Mouse (Mus musculus): ENCODE results near the gene Apon. TPM values are rescaled to one million over a fixed set of nuclear protein-coding genes. Genes with fewer than 3 reads are reported as not detected.
"Not testable (repeated sequence)": the region's sequence is repeated elsewhere in the genome, so short reads cannot be mapped to it uniquely, and the experiment has no call there.

Apon gene
- polyA plus RNA-seq, 1 experiment = 3.2 TPM

DNA sequence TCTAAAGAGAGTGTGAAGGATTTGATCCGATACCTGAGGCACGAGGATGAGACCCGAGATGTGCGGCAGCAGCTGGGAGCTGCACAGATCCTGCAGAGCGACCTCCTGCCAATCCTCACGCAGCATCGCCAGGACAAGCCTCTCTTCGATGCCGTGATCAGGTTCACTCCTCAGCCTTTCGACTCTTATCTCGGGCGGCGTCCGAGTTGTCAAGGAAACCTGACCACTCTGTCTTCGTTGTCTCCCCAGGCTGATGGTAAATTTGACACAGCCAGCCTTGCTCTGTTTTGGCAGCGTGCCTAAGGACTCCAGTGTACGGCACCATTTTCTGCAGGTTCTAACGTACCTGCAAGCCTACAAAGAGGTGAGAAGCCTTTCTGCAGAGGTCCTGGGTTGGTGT is 13.8 kb upstream of the Apon start:
- Histone ChIP-seq H3K4me1 (ENCODE audit: control insufficient read depth, insufficient read depth, low read length) (peaks cover 4% of the 10 kb centered on the region; the same call in 1 of the 2 replicates), H3K4me3 (replicated peaks; ENCODE audit: control insufficient read depth, low read depth, low read length) (no peak overlapping the region), H3K27ac (ENCODE audit: control insufficient read depth, insufficient read depth, low read depth, low read length, poor library complexity) (no peak overlapping the region)
- TF ChIP-seq CTCF (IDR thresholded peaks at IDR 0.05; ENCODE audit: control insufficient read depth, insufficient read depth, low read length) (no peak), POLR2A (IDR thresholded peaks at IDR 0.05; ENCODE audit: borderline replicate concordance, control insufficient read depth, low read depth, low read length) (no peak)
- 77% methylated on average over 18 of the region's 18 CpGs for WGBS

DNA sequence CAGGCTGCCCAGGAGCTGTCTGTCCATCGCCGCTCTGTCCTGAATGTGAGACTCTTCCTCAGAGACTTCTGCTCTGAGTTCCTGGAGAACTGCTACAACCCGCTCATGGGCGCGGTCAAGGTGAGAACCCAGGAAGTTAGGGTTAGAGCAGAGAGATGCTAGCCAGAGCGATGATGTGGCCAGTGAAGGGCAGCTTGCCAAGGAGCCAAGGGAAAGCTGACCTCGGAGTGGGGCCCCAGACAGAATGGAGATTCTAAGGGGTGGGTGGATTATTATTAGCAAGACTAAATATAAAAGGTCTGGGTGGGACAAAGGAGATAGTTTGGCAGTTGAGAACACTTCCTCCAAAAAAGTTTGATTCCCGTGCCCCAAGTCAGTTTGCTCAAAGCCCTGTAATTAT is 10.6 kb upstream of the Apon start:
- no peak overlapping the region for H3K27ac ChIP-seq (ENCODE audit: control insufficient read depth, insufficient read depth, low read depth, low read length, poor library complexity)
- H3K4me1 ChIP-seq (ENCODE audit: control insufficient read depth, insufficient read depth, low read length) = no peaks in the 10 kb centered on the region
- 91% methylated on average over 8 of the region's 8 CpGs for WGBS
- TF ChIP-seq POLR2A (IDR thresholded peaks at IDR 0.05; ENCODE audit: borderline replicate concordance, control insufficient read depth, low read depth, low read length) (no peak), CTCF (IDR thresholded peaks at IDR 0.05; ENCODE audit: control insufficient read depth, insufficient read depth, low read length) (no peak)
- no peak overlapping the region for H3K4me3 ChIP-seq (replicated peaks; ENCODE audit: control insufficient read depth, low read depth, low read length)

DNA sequence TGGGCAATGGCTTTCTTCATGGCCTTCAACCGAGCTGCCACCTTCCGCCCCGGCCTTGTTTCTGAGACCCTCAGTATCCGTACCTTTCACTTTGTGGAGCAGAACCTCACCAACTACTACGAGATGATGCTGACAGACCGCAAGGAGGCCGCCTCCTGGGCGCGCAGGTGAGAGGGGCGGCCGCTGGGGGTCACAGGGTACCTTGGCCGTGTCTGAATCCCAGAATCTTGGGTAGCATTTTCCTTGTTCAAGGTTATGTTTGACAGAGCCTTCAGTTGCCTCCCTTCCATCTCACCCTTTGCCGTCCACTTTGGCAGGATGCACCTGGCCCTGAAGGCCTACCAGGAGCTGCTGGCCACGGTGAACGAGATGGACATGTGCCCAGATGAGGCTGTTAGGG is 9.8 kb upstream of the Apon start:
- 94% methylated on average over 15 of the region's 15 CpGs for WGBS

DNA sequence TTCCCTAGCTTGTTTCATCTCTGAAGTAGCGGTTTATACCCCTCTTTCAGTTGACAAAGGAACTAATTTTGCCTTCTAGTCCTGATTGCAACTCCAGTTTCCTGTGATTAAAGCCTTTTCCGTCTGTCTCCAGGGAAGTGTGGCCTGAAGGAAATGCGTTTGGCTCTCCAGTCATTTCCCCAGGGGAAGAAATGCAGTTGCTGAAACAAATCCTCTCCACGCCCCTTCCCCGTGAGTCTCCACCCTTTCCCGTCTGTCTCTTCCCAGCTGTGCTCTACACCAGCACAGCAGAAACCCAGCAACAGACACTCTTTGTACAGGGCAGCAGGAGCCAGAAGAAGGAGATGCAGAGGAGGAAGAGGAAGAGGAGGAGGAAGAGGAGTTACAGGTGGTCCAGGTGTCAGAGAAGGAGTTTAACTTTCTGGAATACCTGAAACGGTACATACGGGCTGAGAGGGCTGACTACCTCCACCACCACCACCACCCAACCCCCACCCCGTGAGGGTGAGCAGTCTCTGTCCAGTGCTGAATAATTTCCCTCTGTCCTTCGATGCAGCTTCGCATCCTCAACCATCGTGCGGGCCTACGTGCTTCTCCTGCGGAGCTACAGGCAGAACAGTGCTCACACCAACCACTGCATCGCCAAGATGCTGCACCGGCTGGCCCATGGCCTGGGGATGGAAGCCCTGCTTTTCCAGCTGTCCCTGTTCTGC is 6.7 kb upstream of the Apon start:
- TF ChIP-seq CTCF (IDR thresholded peaks at IDR 0.05; ENCODE audit: control insufficient read depth, insufficient read depth, low read length) = no peak
- TF ChIP-seq POLR2A (IDR thresholded peaks at IDR 0.05; ENCODE audit: borderline replicate concordance, control insufficient read depth, low read depth, low read length) = no peak
- Histone ChIP-seq H3K4me1 (ENCODE audit: control insufficient read depth, insufficient read depth, low read length) (no peaks in the 10 kb centered on the region), H3K4me3 (replicated peaks; ENCODE audit: control insufficient read depth, low read depth, low read length) (no peak overlapping the region), H3K27ac (ENCODE audit: control insufficient read depth, insufficient read depth, low read depth, low read length, poor library complexity) (no peak overlapping the region)
- WGBS = 87% methylated on average over 17 of the region's 17 CpGs

More for the DNA sequence above, 9.8 kb upstream of the Apon start:
- no peaks in the 10 kb centered on the region for H3K4me1 ChIP-seq (ENCODE audit: control insufficient read depth, insufficient read depth, low read length)
- no peak overlapping the region for H3K4me3 ChIP-seq (replicated peaks; ENCODE audit: control insufficient read depth, low read depth, low read length)
- TF ChIP-seq CTCF (IDR thresholded peaks at IDR 0.05; ENCODE audit: control insufficient read depth, insufficient read depth, low read length) (no peak), POLR2A (IDR thresholded peaks at IDR 0.05; ENCODE audit: borderline replicate concordance, control insufficient read depth, low read depth, low read length) (no peak)
- no peak overlapping the region for H3K27ac ChIP-seq (ENCODE audit: control insufficient read depth, insufficient read depth, low read depth, low read length, poor library complexity)

DNA sequence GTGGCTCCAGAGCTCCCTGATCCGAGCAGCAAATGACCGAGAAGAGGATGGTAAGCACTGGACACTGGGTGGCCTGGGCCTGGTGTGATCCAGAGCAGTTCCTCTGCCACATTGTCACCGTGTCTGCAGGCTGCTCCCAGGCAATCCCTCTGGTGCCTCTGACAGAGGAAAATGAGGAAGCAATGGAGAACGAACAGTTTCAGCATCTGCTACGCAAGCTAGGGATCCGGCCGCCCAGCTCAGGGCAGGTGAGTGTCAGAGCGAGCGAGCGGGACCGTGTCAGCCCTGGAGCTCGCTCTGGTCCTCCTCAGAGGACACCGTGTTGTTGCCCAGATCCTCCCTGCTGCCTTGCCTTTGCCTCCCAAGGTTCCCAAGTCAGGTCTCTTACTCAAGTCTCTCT is 3.3 kb upstream of the Apon start:
- TF ChIP-seq CTCF (IDR thresholded peaks at IDR 0.05; ENCODE audit: control insufficient read depth, insufficient read depth, low read length) (no peak), POLR2A (IDR thresholded peaks at IDR 0.05; ENCODE audit: borderline replicate concordance, control insufficient read depth, low read depth, low read length) (no peak)
- H3K27ac ChIP-seq (ENCODE audit: control insufficient read depth, insufficient read depth, low read depth, low read length, poor library complexity) = no peak overlapping the region; the same call in 1 of the 2 replicates
- WGBS = 83% methylated on average over 13 of the region's 13 CpGs

DNA sequence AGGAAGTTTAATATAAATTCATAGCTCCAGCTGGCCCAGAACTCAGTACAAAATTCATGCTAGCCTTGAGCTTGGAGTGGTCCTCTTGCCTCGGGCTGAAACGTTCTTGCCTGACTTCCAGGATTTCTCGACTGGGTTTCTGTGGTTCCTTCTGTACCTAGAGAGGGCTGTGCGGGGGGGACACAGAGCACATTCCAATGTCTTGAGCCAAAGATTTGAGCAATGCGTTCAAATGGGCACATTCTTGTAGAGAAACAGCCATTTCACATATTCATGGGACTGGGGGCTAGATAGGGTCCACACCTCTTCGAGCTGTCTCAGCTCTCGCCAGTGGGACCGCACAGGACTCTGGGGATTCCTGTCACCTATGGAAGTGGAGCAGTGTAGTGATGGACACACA is 2.0 kb downstream of the Apon start:
- 83% methylated on average over 8 of the region's 8 CpGs for WGBS
- Histone ChIP-seq H3K27ac (ENCODE audit: control insufficient read depth, insufficient read depth, low read depth, low read length, poor library complexity) (no peak overlapping the region), H3K4me3 (replicated peaks; ENCODE audit: control insufficient read depth, low read depth, low read length) (no peak overlapping the region), H3K4me1 (ENCODE audit: control insufficient read depth, insufficient read depth, low read length) (peaks cover 2% of the 10 kb centered on the region)
- TF ChIP-seq CTCF (IDR thresholded peaks at IDR 0.05; ENCODE audit: control insufficient read depth, insufficient read depth, low read length) (no peak), POLR2A (IDR thresholded peaks at IDR 0.05; ENCODE audit: borderline replicate concordance, control insufficient read depth, low read depth, low read length) (no peak)

More for the DNA sequence above, 3.3 kb upstream of the Apon start:
- H3K4me1 ChIP-seq (ENCODE audit: control insufficient read depth, insufficient read depth, low read length) = no peaks in the 10 kb centered on the region
- no peak overlapping the region for H3K4me3 ChIP-seq (replicated peaks; ENCODE audit: control insufficient read depth, low read depth, low read length)

DNA sequence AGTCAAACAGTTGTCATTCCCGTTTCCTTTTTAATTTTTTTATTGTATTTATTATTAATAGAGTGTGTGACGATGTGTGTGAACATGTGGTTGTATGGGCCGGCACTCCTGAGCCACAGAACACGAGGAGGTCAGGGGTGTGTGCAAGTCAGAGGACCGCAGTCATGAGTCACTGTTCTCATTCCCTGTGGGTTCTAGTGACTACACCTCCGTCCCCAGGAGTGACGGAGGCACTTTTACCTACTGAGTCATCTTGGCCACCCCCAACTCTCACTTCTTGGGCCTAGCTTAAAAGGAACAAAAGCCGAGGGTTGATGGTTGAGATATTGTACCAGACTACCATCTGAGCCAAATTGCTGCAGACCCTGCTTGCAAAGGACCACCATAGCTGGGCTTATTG is 2.4 kb downstream of the Apon start:
- WGBS = 82% methylated on average over 8 of the region's 8 CpGs
- Histone ChIP-seq H3K4me3 (replicated peaks; ENCODE audit: control insufficient read depth, low read depth, low read length) (no peak overlapping the region), H3K4me1 (ENCODE audit: control insufficient read depth, insufficient read depth, low read length) (peaks cover 2% of the 10 kb centered on the region), H3K27ac (ENCODE audit: control insufficient read depth, insufficient read depth, low read depth, low read length, poor library complexity) (no peak overlapping the region)
- no peak for TF ChIP-seq POLR2A (IDR thresholded peaks at IDR 0.05; ENCODE audit: borderline replicate concordance, control insufficient read depth, low read depth, low read length)

DNA sequence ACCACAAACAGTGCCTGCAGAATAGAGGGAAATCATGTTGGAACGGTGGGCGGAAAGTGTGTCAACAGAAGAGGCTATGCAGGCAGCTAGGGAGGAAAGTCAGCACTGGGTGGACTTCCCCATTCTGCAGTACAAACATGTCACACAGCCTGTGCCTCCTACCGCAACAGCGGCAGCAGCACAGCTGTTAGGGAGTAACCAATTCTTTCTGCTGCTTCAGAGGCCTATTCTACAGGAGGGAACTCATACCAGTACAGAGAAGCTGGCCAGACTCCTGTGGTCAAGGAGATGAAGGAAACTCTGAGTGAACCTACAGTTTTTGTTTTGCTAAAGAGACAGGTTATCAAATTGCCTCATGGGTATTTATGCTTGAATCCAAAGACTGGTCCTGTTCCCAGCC is 5.1 kb downstream of the Apon start:
- TF ChIP-seq CTCF (IDR thresholded peaks at IDR 0.05; ENCODE audit: control insufficient read depth, insufficient read depth, low read length) = no peak
- TF ChIP-seq POLR2A (IDR thresholded peaks at IDR 0.05; ENCODE audit: borderline replicate concordance, control insufficient read depth, low read depth, low read length) = no peak
- Histone ChIP-seq H3K4me3 (replicated peaks; ENCODE audit: control insufficient read depth, low read depth, low read length) (no peak overlapping the region), H3K27ac (ENCODE audit: control insufficient read depth, insufficient read depth, low read depth, low read length, poor library complexity) (peak overlapping the region; percentile 71; the same call in 1 of the 2 replicates), H3K4me1 (ENCODE audit: control insufficient read depth, insufficient read depth, low read length) (peaks cover 2% of the 10 kb centered on the region)
- 10% methylated on average over 4 of the region's 4 CpGs for WGBS

DNA sequence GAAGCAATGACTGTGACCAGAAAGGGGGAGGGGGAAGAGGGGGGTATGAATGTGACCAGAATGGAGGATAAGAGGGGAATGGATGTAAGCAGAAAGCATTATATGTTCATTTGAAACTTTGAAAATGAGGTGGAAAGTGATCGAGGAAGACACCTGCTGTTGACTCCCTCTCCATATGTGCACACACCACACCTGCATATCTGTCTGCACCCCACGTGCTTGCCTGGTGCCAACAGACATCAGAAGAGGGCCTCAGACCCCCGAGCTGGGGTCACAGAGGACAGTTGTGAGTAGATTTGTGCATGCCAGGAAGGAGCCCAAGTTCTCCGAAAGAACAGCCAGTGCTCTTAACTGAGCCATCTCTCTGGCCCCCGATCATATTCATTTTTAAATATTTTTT is 6.0 kb downstream of the Apon start:
- Histone ChIP-seq H3K4me3 (replicated peaks; ENCODE audit: control insufficient read depth, low read depth, low read length) (no peak overlapping the region), H3K4me1 (ENCODE audit: control insufficient read depth, insufficient read depth, low read length) (peaks cover 2% of the 10 kb centered on the region), H3K27ac (ENCODE audit: control insufficient read depth, insufficient read depth, low read depth, low read length, poor library complexity) (no peak overlapping the region)
- 73% methylated on average over 5 of the region's 5 CpGs for WGBS
- no peak for TF ChIP-seq POLR2A (IDR thresholded peaks at IDR 0.05; ENCODE audit: borderline replicate concordance, control insufficient read depth, low read depth, low read length)
- TF ChIP-seq CTCF (IDR thresholded peaks at IDR 0.05; ENCODE audit: control insufficient read depth, insufficient read depth, low read length) = no peak

DNA sequence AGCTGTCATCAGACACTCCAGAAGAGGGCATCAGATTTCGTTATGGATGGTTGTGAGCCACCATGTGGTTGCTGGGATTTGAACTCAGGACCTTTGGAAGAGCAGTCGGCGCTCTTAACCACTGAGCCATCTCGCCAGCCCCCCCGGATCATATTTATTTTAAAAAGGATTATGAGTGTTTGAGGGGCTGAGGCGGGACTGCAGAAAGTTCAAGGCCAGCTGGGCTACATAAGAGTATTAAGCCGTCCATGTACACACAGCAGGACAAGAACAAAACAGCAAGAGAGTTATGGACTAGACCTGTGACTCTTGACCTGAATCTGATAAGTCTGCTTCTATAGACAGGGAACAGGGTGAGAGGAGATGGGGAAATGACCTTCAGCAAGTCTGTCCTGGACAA is 6.5 kb downstream of the Apon start:
- not testable (repeated sequence) for H3K27ac ChIP-seq (ENCODE audit: control insufficient read depth, insufficient read depth, low read depth, low read length, poor library complexity); H3K4me3 ChIP-seq (replicated peaks; ENCODE audit: control insufficient read depth, low read depth, low read length); H3K4me1 ChIP-seq (ENCODE audit: control insufficient read depth, insufficient read depth, low read length)
- WGBS = 81% methylated on average over 7 of the region's 7 CpGs
